Mouse (Mus musculus) lung, adult 2 months (tissue): ENCODE measurements around the gene Olfr1046. TPM values are rescaled to one million over a fixed set of nuclear protein-coding genes. Genes with fewer than 3 reads are reported as not detected.
"Not testable (repeated sequence)": the region's sequence is repeated elsewhere in the genome, so short reads cannot be mapped to it uniquely, and the experiment has no call there.

Source experiments
- DNase-seq: peaks from one replicate; pipeline ENCODE4 v3.0.0; 2022
- H3K4me1 ChIP-seq: fragments of 200-500 bp; 2 replicates; pipeline ENCODE4 v1.6.1; 2011; ENCODE audit warnings: low read length; ENCODE audit not compliant: control insufficient read depth, insufficient read depth
- H3K4me3 ChIP-seq: fragments of 200-500 bp; replicated peaks from 2 replicates; pipeline ENCODE3; 2011; ENCODE audit warnings: low read depth, mild to moderate bottlenecking, control low read depth, low read length; ENCODE audit errors: extremely low read depth
- CTCF ChIP-seq: fragments of 200-500 bp; IDR thresholded peaks from 2 replicates; pipeline ENCODE4 v1.5.1; 2011; ENCODE audit warnings: mild to moderate bottlenecking, low read length, control low read depth; ENCODE audit not compliant: insufficient read depth
- POLR2A ChIP-seq: fragments of 200-500 bp; IDR thresholded peaks from 2 replicates; pipeline ENCODE4 v1.6.1; 2011; ENCODE audit warnings: low read depth, mild to moderate bottlenecking, control low read depth, low read length, borderline replicate concordance; ENCODE audit errors: extremely low read depth
- WGBS: fragments of 180-500 bp; shearing (Covaris S2); methylation state at CpG from one replicate; pipeline ENCODE4 v1.1.7; 2018; 5-methylcytosine and 5-hydroxymethylcytosine counted together
- polyA plus RNA-seq: library from polyadenylated mRNA; depleted of rRNA; stranded (reverse); fragments of >200 nt; gene quantifications from 2 replicates; pipeline ENCODE4 v1.2.3, GENCODE M21; 2012; rRNA removed

The Olfr1046 gene
- polyA plus RNA-seq, result not detected in 2 replicates

- H3K4me1 ChIP-seq, result no peaks in the 10 kb centered on the region
- H3K4me3 ChIP-seq, result no peak within 1 kb of the TSS
- no peak for DNase-seq
- 53% methylated on average over 2 of the region's 2 CpGs for WGBS
- no peak for TF ChIP-seq POLR2A
- no peak for TF ChIP-seq CTCF
Observed at GRCm38 (mm10) chr2:86219214-86219613, at the start of gene Olfr1046. TSS of gene Olfr1046 (minus strand) at chr2:86219314.

DNA sequence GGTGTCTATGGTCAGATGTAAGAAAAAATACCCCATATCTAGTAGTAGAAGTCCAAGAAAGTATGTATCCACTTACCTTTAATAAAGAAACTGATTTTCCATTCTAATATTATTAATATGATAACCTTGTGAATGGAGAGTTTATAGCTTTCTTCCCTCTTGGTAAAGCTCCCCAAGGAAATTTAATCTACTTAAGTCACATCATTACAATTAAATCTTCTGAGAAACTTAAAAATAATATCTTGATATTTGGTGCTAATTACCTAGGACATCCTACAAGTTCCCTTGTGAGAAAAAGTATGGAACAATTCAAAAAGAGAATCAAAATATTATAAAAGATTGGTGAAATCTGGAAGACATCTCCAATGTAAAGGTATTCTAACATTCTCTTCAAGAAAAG, 39.1 kb upstream of the Olfr1046 start, which contains the start of gene Olfr1049:
TSS of gene Olfr1049 (minus strand) at position 101 of the 400 bp plus-strand sequence.
- DNase-seq, result not testable (repeated sequence)

DNA sequence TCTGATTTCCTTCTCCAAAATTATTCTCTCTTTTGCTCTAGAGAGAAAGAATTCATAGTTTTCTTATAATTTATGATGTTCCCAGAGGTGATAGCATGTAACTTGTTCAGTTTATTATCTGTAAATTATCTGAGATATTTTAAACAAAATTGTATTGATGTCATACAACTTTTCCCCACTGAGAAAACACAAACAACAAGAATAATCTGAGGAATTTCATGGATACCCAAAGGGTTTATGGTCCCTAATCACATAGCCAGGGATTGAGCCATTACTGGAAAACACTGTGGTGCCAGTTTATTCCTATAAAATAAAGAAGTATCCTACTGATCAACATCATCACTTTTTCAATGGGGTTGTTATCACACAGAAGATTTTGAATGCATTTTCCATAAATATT, 21.1 kb upstream of the Olfr1046 start, which contains the start of gene Olfr1048:
TSS of gene Olfr1048 (minus strand) at position 101 of the 400 bp plus-strand sequence.
- no peak for DNase-seq
- no peaks in the 10 kb centered on the region for H3K4me1 ChIP-seq
- TF ChIP-seq POLR2A (no peak), CTCF (no peak)

More for the DNA sequence above, 39.1 kb upstream of the Olfr1046 start, which contains the start of gene Olfr1049:
- H3K4me3 ChIP-seq, H3K4me1 ChIP-seq: not testable (repeated sequence)

DNA sequence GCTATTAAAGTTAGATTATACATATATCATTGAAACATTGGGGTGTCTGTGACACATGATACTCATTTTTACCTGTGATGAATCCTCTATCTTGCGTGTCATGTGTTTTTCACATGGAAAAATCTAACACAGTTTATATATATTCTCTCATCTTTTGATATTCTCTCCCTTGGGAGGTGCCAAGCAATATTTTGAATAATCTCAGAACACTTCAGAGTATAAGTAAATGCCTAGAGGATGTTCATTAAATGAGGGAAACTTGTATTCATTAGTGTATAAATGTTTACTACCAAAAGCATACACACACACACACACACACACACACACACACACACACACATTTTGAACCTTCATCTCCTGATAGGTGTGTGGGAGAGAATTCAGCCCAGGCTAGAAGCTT, 12.2 kb upstream of the Olfr1046 start, which contains the start of gene Olfr1047:
TSS of gene Olfr1047 (minus strand) at position 101 of the 400 bp plus-strand sequence.
- WGBS, result 91% methylated on average over 1 of the region's 1 CpGs
- no peaks in the 10 kb centered on the region for H3K4me1 ChIP-seq

More for the DNA sequence above, 21.1 kb upstream of the Olfr1046 start, which contains the start of gene Olfr1048:
- H3K4me3 ChIP-seq, result no peak within 1 kb of the TSS

GRCm38 (mm10) chr2:86202909-86203308, 16.2 kb downstream of the Olfr1046 start, which contains the start of gene Olfr1045:
TSS of gene Olfr1045 (minus strand) at chr2:86203009.
- Histone ChIP-seq H3K4me1 (no peaks in the 10 kb centered on the region), H3K4me3 (no peak within 1 kb of the TSS)
- DNase-seq, result no peak
- no peak for TF ChIP-seq CTCF

More for the DNA sequence above, 12.2 kb upstream of the Olfr1046 start, which contains the start of gene Olfr1047:
- no peak for DNase-seq
- no peak within 1 kb of the TSS for H3K4me3 ChIP-seq
- TF ChIP-seq POLR2A (no peak), CTCF (no peak)

DNA sequence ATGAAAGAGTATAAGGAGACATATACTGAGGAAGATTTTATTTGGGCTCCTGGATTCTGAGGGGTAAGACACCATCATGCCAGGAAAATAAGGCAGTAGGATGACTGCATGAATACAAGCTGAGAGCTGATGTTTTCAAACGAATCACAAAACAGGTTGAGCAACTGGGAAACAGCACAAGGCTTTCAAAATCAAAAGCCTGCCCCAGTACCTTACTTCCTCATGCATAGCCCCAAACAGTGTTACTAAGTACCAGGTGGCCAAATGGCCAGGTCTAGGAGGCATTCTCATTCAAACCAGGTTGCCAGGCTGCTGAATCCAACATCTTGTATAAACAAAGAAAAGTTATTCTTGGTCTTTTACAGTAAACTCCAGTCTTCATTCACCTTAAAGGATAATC, 23.3 kb downstream of the Olfr1046 start:
- no peaks in the 10 kb centered on the region for H3K4me1 ChIP-seq
- no peak for TF ChIP-seq CTCF
- no peak for TF ChIP-seq POLR2A
- DNase-seq, result no peak
- H3K4me3 ChIP-seq, result no peak overlapping the region
- 22% methylated on average over 1 of the region's 1 CpGs for WGBS

- no peaks in the 10 kb centered on the region for H3K4me1 ChIP-seq
- TF ChIP-seq POLR2A (no peak), CTCF (no peak)
- no peak within 1 kb of the TSS for H3K4me3 ChIP-seq
- DNase-seq, result no peak
Observed at GRCm38 (mm10) chr2:86185583-86185982, 33.5 kb downstream of the Olfr1046 start, which contains the start of gene Olfr52. TSS of gene Olfr52 (minus strand) at chr2:86185683.

DNA sequence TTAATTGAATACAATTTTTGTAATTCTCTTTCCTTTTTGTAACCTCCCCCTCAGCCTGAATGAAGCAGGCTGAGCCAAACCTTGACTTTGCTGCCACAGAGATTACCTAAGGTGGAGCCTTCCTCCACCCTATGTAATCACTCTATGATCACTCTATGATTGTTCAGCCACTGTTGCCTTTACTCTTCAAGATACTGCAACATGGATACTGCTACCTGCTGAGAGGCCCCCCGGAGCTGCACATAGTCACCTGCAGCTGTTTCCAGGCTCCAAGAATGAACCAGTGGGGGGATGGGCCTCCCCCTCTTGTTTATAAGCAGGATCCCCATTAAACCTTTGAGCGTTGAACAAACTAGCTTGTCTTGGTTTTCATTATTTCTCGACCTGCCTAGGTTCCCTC, 39.2 kb downstream of the Olfr1046 start:
- 70% methylated on average over 3 of the region's 3 CpGs for WGBS
- TF ChIP-seq POLR2A, result no peak
- TF ChIP-seq CTCF, result no peak
- no peak overlapping the region for H3K4me3 ChIP-seq
- no peaks in the 10 kb centered on the region for H3K4me1 ChIP-seq
- DNase-seq, result no peak

GRCm38 (mm10) chr2:86177720-86178119, 41.4 kb downstream of the Olfr1046 start, which contains the start of gene Olfr1044:
TSS of gene Olfr1044 (minus strand) at chr2:86177820.
- TF ChIP-seq POLR2A, result no peak
- no peak for TF ChIP-seq CTCF
- Histone ChIP-seq H3K4me3 (no peak within 1 kb of the TSS), H3K4me1 (no peaks in the 10 kb centered on the region)
- DNase-seq, result no peak

GRCm38 (mm10) chr2:86175422-86175821, 43.7 kb downstream of the Olfr1046 start:
- not testable (repeated sequence) for H3K4me3 ChIP-seq, H3K4me1 ChIP-seq, DNase-seq
- WGBS, result 73% methylated on average over 7 of the region's 7 CpGs

DNA sequence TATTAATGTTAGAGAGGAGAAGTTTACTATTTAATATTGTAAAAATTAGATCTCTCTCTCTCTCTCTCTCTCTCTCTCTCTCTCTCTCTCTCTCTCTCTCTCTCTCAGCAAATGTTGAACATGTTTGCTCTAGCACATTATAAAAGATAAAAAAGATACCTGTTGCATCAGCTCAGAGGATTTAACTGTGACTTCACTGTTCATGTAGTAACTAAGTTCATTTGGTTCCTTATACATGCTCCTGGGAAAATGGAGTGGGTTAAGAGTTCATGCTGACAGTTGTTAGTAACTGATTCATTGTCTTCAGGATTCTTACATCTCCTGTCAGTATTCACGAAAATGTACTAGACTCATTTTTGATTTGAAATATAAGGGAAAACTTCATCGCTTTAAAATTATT, 51.7 kb downstream of the Olfr1046 start, which contains the start of gene Olfr1043:
TSS of gene Olfr1043 (minus strand) at position 101 of the 400 bp plus-strand sequence.
- TF ChIP-seq POLR2A (no peak), CTCF (no peak)
- DNase-seq, result no peak
- Histone ChIP-seq H3K4me3 (no peak within 1 kb of the TSS), H3K4me1 (no peaks in the 10 kb centered on the region)
- WGBS, result 78% methylated on average over 2 of the region's 2 CpGs

Other genes with a start within 250 kb of the Olfr1046 start
- not detected in 2 replicates for gene Olfr1029, start 245.4 kb downstream of the Olfr1046 start, polyA plus RNA-seq
- gene Olfr1030, start 240.0 kb downstream of the Olfr1046 start, polyA plus RNA-seq, result not detected in 2 replicates
- gene Olfr1031, start 229.0 kb downstream of the Olfr1046 start, polyA plus RNA-seq, result not detected in 2 replicates
- gene Olfr1032, start 213.8 kb downstream of the Olfr1046 start, polyA plus RNA-seq, result not detected in 2 replicates
- 0.36 and 0.45 TPM in 2 replicates for gene Olfr1033, start 198.7 kb downstream of the Olfr1046 start, polyA plus RNA-seq
- gene Olfr1034, start 173.5 kb downstream of the Olfr1046 start, polyA plus RNA-seq, result 0.07 and 0.09 TPM in 2 replicates
- not detected in 2 replicates for gene Olfr1036, start 145.3 kb downstream of the Olfr1046 start, polyA plus RNA-seq
- not detected in 2 replicates for gene Olfr1037, start 131.9 kb downstream of the Olfr1046 start, polyA plus RNA-seq
- gene Olfr1039, start 83.4 kb downstream of the Olfr1046 start, polyA plus RNA-seq, result not detected in 2 replicates
- not detected in 2 replicates for gene Olfr1040, start 72.6 kb downstream of the Olfr1046 start, polyA plus RNA-seq
- gene Olfr1042, start 57.5 kb downstream of the Olfr1046 start, polyA plus RNA-seq, result not detected in 2 replicates
- gene Olfr1043, start 51.8 kb downstream of the Olfr1046 start, polyA plus RNA-seq, result not detected in 2 replicates
- not detected in 2 replicates for gene Olfr1044, start 41.5 kb downstream of the Olfr1046 start, polyA plus RNA-seq
- gene Olfr52, start 33.6 kb downstream of the Olfr1046 start, polyA plus RNA-seq, result not detected in 2 replicates
- not detected in 2 replicates for gene Olfr1045, start 16.3 kb downstream of the Olfr1046 start, polyA plus RNA-seq
- gene Olfr1047, start 12.1 kb upstream of the Olfr1046 start, polyA plus RNA-seq, result not detected in 2 replicates
- gene Olfr1048, start 21.0 kb upstream of the Olfr1046 start, polyA plus RNA-seq, result not detected in 2 replicates
- gene Olfr1049, start 39.0 kb upstream of the Olfr1046 start, polyA plus RNA-seq, result not detected in 2 replicates
- gene Olfr1051, start 59.8 kb upstream of the Olfr1046 start, polyA plus RNA-seq, result not detected in 2 replicates
- not detected in 2 replicates for gene Olfr1052, start 73.1 kb upstream of the Olfr1046 start, polyA plus RNA-seq
- not detected in 2 replicates for gene Olfr1053, start 96.0 kb upstream of the Olfr1046 start, polyA plus RNA-seq
- not detected in 2 replicates for gene Olfr1054, start 116.1 kb upstream of the Olfr1046 start, polyA plus RNA-seq
- not detected in 2 replicates for gene Olfr1055, start 131.0 kb upstream of the Olfr1046 start, polyA plus RNA-seq
- gene Olfr1056, start 143.2 kb upstream of the Olfr1046 start, polyA plus RNA-seq, result not detected in 2 replicates
- gene Olfr1057, start 159.1 kb upstream of the Olfr1046 start, polyA plus RNA-seq, result not detected in 2 replicates
- gene Olfr1058, start 169.2 kb upstream of the Olfr1046 start, polyA plus RNA-seq, result not detected in 2 replicates
- not detected in 2 replicates for gene Olfr1061, start 194.7 kb upstream of the Olfr1046 start, polyA plus RNA-seq
- not detected in 2 replicates for gene Olfr1062, start 207.4 kb upstream of the Olfr1046 start, polyA plus RNA-seq
- gene Olfr1065, start 231.3 kb upstream of the Olfr1046 start, polyA plus RNA-seq, result not detected in 2 replicates
- gene Olfr1066, start 237.0 kb upstream of the Olfr1046 start, polyA plus RNA-seq, result not detected in 2 replicates